Mouse (Mus musculus) CH12.LX (cell line): ENCODE results near the gene Chrna4. TPM values are rescaled to one million over a fixed set of nuclear protein-coding genes. Genes with fewer than 3 reads are reported as not detected.

Experiments used
- DNase-seq: peaks from one replicate; pipeline ENCODE4 v3.0.0-alpha.2; 2013; ENCODE audit errors: extremely low read depth
- H3K27ac ChIP-seq: 2 replicates; pipeline ENCODE4 v1.5.1; 2012; ENCODE audit warnings: low read depth, mild to moderate bottlenecking, control low read depth, moderate library complexity; ENCODE audit not compliant: insufficient read depth
- H3K27me3 ChIP-seq: replicated peaks from 2 replicates; pipeline ENCODE3; 2012; ENCODE audit warnings: inconsistent platforms
- H3K36me3 ChIP-seq, 2 experiments: replicated peaks in 1 of 2; 2 replicates each; pipeline versions ENCODE3 to v1.6.1; 2012; ENCODE audit warnings: inconsistent platforms in 1 of 2, low read length in 1 of 2, mild to moderate bottlenecking in 1 of 2, mixed read lengths in 1 of 2, moderate library complexity in 1 of 2; ENCODE audit not compliant: control insufficient read depth in 1 of 2, insufficient read depth in 1 of 2
- H3K4me1 ChIP-seq, 2 experiments: 2 replicates each; pipeline ENCODE4 v1.6.1; 2012; ENCODE audit warnings: inconsistent platforms in 1 of 2, moderate library complexity in 1 of 2; ENCODE audit not compliant: insufficient read depth in 2 of 2, control insufficient read depth in 1 of 2
- H3K4me2 ChIP-seq: 2 replicates; pipeline ENCODE4 v1.6.1; 2012; ENCODE audit warnings: low read depth, mild to moderate bottlenecking, control low read depth; ENCODE audit not compliant: poor library complexity, insufficient read depth, severe bottlenecking
- H3K4me3 ChIP-seq, 3 experiments: fragments of 150-350 bp in 1 of 3; sonication (generic) in 1 of 3; replicated peaks in 1 of 3; 2 replicates each; pipeline versions ENCODE3 to v1.5.1; 2011 to 2012; ENCODE audit warnings: low read depth in 2 of 3, low read length in 2 of 3, mild to moderate bottlenecking in 2 of 3, moderate library complexity in 2 of 3, control low read depth in 1 of 3, improper control_type of control experiment in 1 of 3, inconsistent platforms in 1 of 3, mixed read lengths in 1 of 3; ENCODE audit not compliant: poor library complexity in 1 of 3
- H3K79me2 ChIP-seq: replicated peaks from 2 replicates; pipeline ENCODE4 v1.6.1; 2012; ENCODE audit warnings: mild to moderate bottlenecking, moderate library complexity; ENCODE audit not compliant: control insufficient read depth, poor library complexity, insufficient read depth, severe bottlenecking; ENCODE audit errors: extremely low read depth
- H3K9ac ChIP-seq: 2 replicates; pipeline ENCODE4 v1.6.1; 2012; ENCODE audit warnings: low read depth, mild to moderate bottlenecking, control low read depth, moderate library complexity; ENCODE audit not compliant: insufficient read depth
- H3K9me3 ChIP-seq: replicated peaks from 2 replicates; pipeline ENCODE3; 2012; ENCODE audit warnings: low read length, inconsistent platforms, mixed read lengths
- BHLHE40 ChIP-seq: IDR thresholded peaks from 2 replicates; pipeline ENCODE4 v1.6.1; 2011; ENCODE audit warnings: mild to moderate bottlenecking, low read depth, low read length, improper control_type of control experiment
- CHD1 ChIP-seq: IDR thresholded peaks from 2 replicates; pipeline ENCODE4 v1.6.1; 2012; ENCODE audit warnings: low read depth, low read length, improper control_type of control experiment, inconsistent platforms
- CHD2 ChIP-seq: IDR thresholded peaks from 2 replicates; pipeline ENCODE4 v1.6.1; 2011; ENCODE audit warnings: low read length, improper control_type of control experiment
- CTCF ChIP-seq, 2 experiments: IDR thresholded peaks in 1 of 2; conservative IDR thresholded peaks in 1 of 2; 2 replicates each; pipeline ENCODE4 v1.5.1; 2011 to 2012; ENCODE audit warnings: low read depth in 2 of 2, low read length in 2 of 2, improper control_type of control experiment in 1 of 2, inconsistent platforms in 1 of 2, mild to moderate bottlenecking in 1 of 2, moderate library complexity in 1 of 2
- ELF1 ChIP-seq: IDR thresholded peaks from 2 replicates; pipeline ENCODE4 v1.6.1; 2014; ENCODE audit warnings: low read depth, mild to moderate bottlenecking, inconsistent platforms, low read length, improper control_type of control experiment
- IRF4 ChIP-seq: IDR thresholded peaks from 2 replicates; pipeline ENCODE4 v1.6.1; 2014; ENCODE audit warnings: low read depth, mild to moderate bottlenecking, inconsistent platforms, low read length, improper control_type of control experiment
- JUN ChIP-seq: IDR thresholded peaks from 2 replicates; pipeline ENCODE4 v1.6.1; 2011; ENCODE audit warnings: low read depth, mild to moderate bottlenecking, low read length, improper control_type of control experiment, moderate library complexity; ENCODE audit not compliant: insufficient read depth
- MAFK ChIP-seq: IDR thresholded peaks from 2 replicates; pipeline ENCODE4 v1.6.1; 2011; ENCODE audit warnings: low read length, improper control_type of control experiment; ENCODE audit not compliant: insufficient replicate concordance
- MYC ChIP-seq: IDR thresholded peaks from 2 replicates; pipeline ENCODE4 v1.6.1; 2011; ENCODE audit warnings: low read depth, mild to moderate bottlenecking, improper control_type of control experiment, low read length
- NELFE ChIP-seq: IDR thresholded peaks from 2 replicates; pipeline ENCODE4 v1.6.1; 2011; ENCODE audit warnings: low read depth, low read length, improper control_type of control experiment
- PAX5 ChIP-seq: IDR thresholded peaks from 2 replicates; pipeline ENCODE4 v1.6.1; 2012; ENCODE audit warnings: low read length, inconsistent platforms, mixed read lengths
- RAD21 ChIP-seq: IDR thresholded peaks from 2 replicates; pipeline ENCODE4 v1.6.1; 2011; ENCODE audit warnings: low read depth, mild to moderate bottlenecking, low read length, improper control_type of control experiment, moderate library complexity
- TBP ChIP-seq: conservative IDR thresholded peaks from 2 replicates; pipeline ENCODE4 v1.6.1; 2011; ENCODE audit warnings: low read depth, low read length, improper control_type of control experiment
- USF2 ChIP-seq: conservative IDR thresholded peaks from 2 replicates; pipeline ENCODE4 v1.6.1; 2011; ENCODE audit warnings: low read depth, low read length, improper control_type of control experiment
- ZKSCAN1 ChIP-seq: IDR thresholded peaks from 2 replicates; pipeline ENCODE4 v1.6.1; 2012; ENCODE audit warnings: low read depth, inconsistent platforms, low read length, improper control_type of control experiment, borderline replicate concordance
- ZMIZ1 ChIP-seq: IDR thresholded peaks from 2 replicates; pipeline ENCODE4 v1.6.1; 2012; ENCODE audit warnings: low read depth, mild to moderate bottlenecking, inconsistent platforms, low read length, improper control_type of control experiment
- ZNF384 ChIP-seq: IDR thresholded peaks from 2 replicates; pipeline ENCODE4 v1.6.1; 2012; ENCODE audit warnings: low read depth, low read length, improper control_type of control experiment, inconsistent platforms
- dilution Hi-C: fragments of 300-500 bp; cut with MboI; formaldehyde crosslinking; loops from 2 replicates; pipeline ENCODE4 v1.14.3; 2020; ENCODE audit warnings: low sequenced_read_pairs; ENCODE audit not compliant: extremely low pct_unique_long_range_greater_than_20kb, extremely low pct_ligation_motif_present
- in situ Hi-C: fragments of 300-500 bp; cut with MboI; formaldehyde crosslinking; loops from 3 replicates; pipeline ENCODE4 v1.14.3; 2019; ENCODE audit warnings: low sequenced_read_pairs, low pct_ligation_motif_present, low pct_unique_long_range_greater_than_20kb, mixed read lengths
- polyA plus RNA-seq: library from polyadenylated mRNA; unstranded; fragments of >175 nt; gene quantifications from 2 replicates; pipeline ENCODE4 v1.2.1, GENCODE M21; 2012; ENCODE audit warnings: low read depth; ENCODE audit not compliant: insufficient read length
- total RNA-seq, 2 experiments: library from RNA; depleted of rRNA; stranded (reverse); fragments of 300-350 nt in 1 of 2; fragments of >200 nt in 1 of 2; gene quantifications; 2 replicates each; pipeline ENCODE4 v1.2.3; 2012 to 2014

The Chrna4 gene
- total RNA-seq (2012; rRNA removed) (not detected in 2 replicates), total RNA-seq (2014; rRNA removed) (not detected in 2 replicates), polyA plus RNA-seq (not detected in 2 replicates)

GRCm38 (mm10) chr2:181043437-181043836 is at the start of gene Chrna4:
Gene Chrna4, minus strand, starts transcription at chr2:181043546.
- dilution Hi-C loops, result no loop called here
- Histone ChIP-seq H3K27ac (no peak within 1 kb of the TSS), H3K4me1 (no peaks in the 10 kb centered on the region), H3K79me2 (no peaks in the 10 kb centered on the region), H3K4me3 (no peak within 1 kb of the TSS), H3K36me3 (no peaks in the 10 kb centered on the region), H3K9me3 (no peaks in the 10 kb centered on the region), H3K4me2 (no peak within 1 kb of the TSS), H3K27me3 (peaks cover 98% of the 10 kb centered on the region), H3K9ac (no peak within 1 kb of the TSS)
- in situ Hi-C loops, result loop anchor here (10.0 kb wide), 1 partner anchor 249 kb away; no protein-coding TSS in a partner anchor
- no peak for TF ChIP-seq BHLHE40
- TF ChIP-seq CHD1, result no peak
- TF ChIP-seq ZMIZ1, result no peak
- no peak for TF ChIP-seq NELFE
- no peak for TF ChIP-seq RAD21
- no peak for TF ChIP-seq CTCF (conservative IDR thresholded peaks at IDR 0.05 in 1 of 2, IDR thresholded peaks at IDR 0.05 in 1 of 2; ENCODE audit: low read depth in 2 of 2, low read length in 2 of 2)
- no peak for TF ChIP-seq ZNF384
- no peak for TF ChIP-seq CHD2
- TF ChIP-seq JUN, result no peak
- no peak for DNase-seq

- dilution Hi-C loops (no loop called here), in situ Hi-C loops (no loop called here)
- Histone ChIP-seq H3K4me2 (no peak overlapping the region), H3K9ac (no peak overlapping the region), H3K27me3 (peaks cover 34% of the 10 kb centered on the region), H3K27ac (no peak overlapping the region), H3K36me3 (no peaks in the 10 kb centered on the region), H3K4me3 (no peak overlapping the region), H3K4me1 (peaks cover 7 to 28% of the 10 kb centered on the region in 2 experiments; a peak in 3 of 4 replicates), H3K79me2 (no peaks in the 10 kb centered on the region), H3K9me3 (no peaks in the 10 kb centered on the region)
- DNase-seq, result no peak
- TF ChIP-seq MYC, result no peak
- TF ChIP-seq TBP, result no peak
- TF ChIP-seq ZKSCAN1, result no peak
- TF ChIP-seq ELF1, result no peak
- no peak for TF ChIP-seq NELFE
- TF ChIP-seq MAFK, result no peak
- no peak for TF ChIP-seq PAX5
- no peak for TF ChIP-seq IRF4
- no peak for TF ChIP-seq USF2
These were observed 46.8 kb upstream of the Chrna4 start for GRCm38 (mm10) chr2:181090123-181090522.
